24 mouse cellular contexts compared by ENCODE assay signal in genomic region chr16:44965428-44965827, GRCm38 (mm10). TPM values are rescaled to one million over a fixed set of nuclear protein-coding genes. Genes with fewer than 3 reads are reported as not detected.
DNase-seq lines count a peak whose midpoint lies in the region; ATAC-seq and TF ChIP-seq lines count a peak whose summit lies in the region.
"Had no signal": no experiment of that assay in that cellular context is flagged by ENCODE, and none has a peak within 500 bp of the region (broad histone marks: within the 10 kb centered on the region; RNA-seq: fewer than 3 reads in every experiment).

No protein-coding gene starts in this region.

- TF ChIP-seq CTCF in spleen, adult 2 months (IDR thresholded peaks at IDR 0.05; ENCODE audit: extremely low read depth, insufficient read depth, insufficient read length, insufficient replicate concordance) = no peak

- H3K4me1 ChIP-seq in heart, embryonic 11.5 days (ENCODE audit: control insufficient read depth, insufficient read depth, low read length) = no peaks in the 10 kb centered on the region
- H3K4me1 ChIP-seq in spleen, adult 2 months (ENCODE audit: control insufficient read depth, insufficient read depth, insufficient read length) = peaks cover 26% of the 10 kb centered on the region
- H3K4me1 ChIP-seq: embryonic facial prominence, embryonic 13.5 days; hindbrain, embryonic 13.5 days; midbrain, embryonic 15.5 days had no signal

- no peaks in the 10 kb centered on the region for H3K9me3 ChIP-seq in heart, embryonic 11.5 days (replicated peaks; ENCODE audit: control insufficient read depth, low read length)
- H3K9me3 ChIP-seq: embryonic facial prominence, embryonic 13.5 days; hindbrain, embryonic 13.5 days; midbrain, embryonic 15.5 days had no signal

- no peak overlapping the region for H3K4me3 ChIP-seq in heart, embryonic 11.5 days (ENCODE audit: low read depth, low read length)
- H3K4me3 ChIP-seq in spleen, adult 2 months (ENCODE audit: extremely low read depth, insufficient read depth, insufficient read length) = peak overlapping the region; percentile 4; the same call in 1 of the 2 replicates
- H3K4me3 ChIP-seq: embryonic facial prominence, embryonic 13.5 days; hindbrain, embryonic 13.5 days; midbrain, embryonic 15.5 days had no signal

- no peak for TF ChIP-seq POLR2A in spleen, adult 2 months (IDR thresholded peaks at IDR 0.05; ENCODE audit: low read depth, low read length)

- no peak overlapping the region for H3K4me2 ChIP-seq in heart, embryonic 11.5 days
- H3K4me2 ChIP-seq: embryonic facial prominence, embryonic 13.5 days; hindbrain, embryonic 13.5 days; midbrain, embryonic 15.5 days had no signal

- DNase-seq in heart, postnatal 4 days = no peak
- peak in 1 of 2 experiments; percentile 5 for DNase-seq in spleen, adult 2 months (ENCODE audit: low read depth in 1 of 2, low spot score in 2 of 2)
- no peak for DNase-seq in spleen, postnatal 4 days (ENCODE audit: low spot score in 2 of 2)
- DNase-seq in naive thymus-derived CD4-positive, alpha-beta T cell, adult 2 months (ENCODE audit: low read depth) = peak; percentile 76
- DNase-seq in kidney, adult 9 months = no peak
- no peak for DNase-seq in natural killer cell, adult 2 months (ENCODE audit: low spot score in 2 of 2)
- DNase-seq: adrenal gland, postnatal 25 days; cerebellum, adult 2 months; gastrocnemius, postnatal 25 days; layer of hippocampus, postnatal 36 days; right cerebral cortex, adult 18-20 months; spleen, adult 18-20 months had no signal

- WGBS in heart, embryonic 11.5 days (ENCODE audit: insufficient replicate concordance) = 82% methylated on average over 8 of the region's 8 CpGs
- WGBS in spleen, adult 2 months = 54% methylated on average over 8 of the region's 8 CpGs

- no peaks in the 10 kb centered on the region for H3K27me3 ChIP-seq in heart, embryonic 11.5 days (ENCODE audit: control insufficient read depth, insufficient read depth, low read length)
- H3K27me3 ChIP-seq in spleen, adult 2 months (ENCODE audit: control insufficient read depth, insufficient read depth, low read length) = no peaks in the 10 kb centered on the region
- H3K27me3 ChIP-seq: embryonic facial prominence, embryonic 13.5 days; hindbrain, embryonic 13.5 days; midbrain, embryonic 15.5 days had no signal

- ATAC-seq in heart, embryonic 11.5 days (replicated peaks; ENCODE audit: insufficient number of reproducible peaks, low FRiP score, low TSS enrichment) = no peak
- peak; percentile 53 for ATAC-seq in activated CD4-positive, CD25-positive, alpha-beta regulatory T cell, adult 4 months
- ATAC-seq: intestine, embryonic 16.5 days; midbrain, embryonic 15.5 days had no signal

- H3K36me3 ChIP-seq in heart, embryonic 11.5 days (ENCODE audit: control insufficient read depth, insufficient read depth, low read length) = no peaks in the 10 kb centered on the region
- H3K36me3 ChIP-seq in spleen, adult 2 months (ENCODE audit: control insufficient read depth, insufficient read depth, low read length) = no peaks in the 10 kb centered on the region
- H3K36me3 ChIP-seq: embryonic facial prominence, embryonic 13.5 days; hindbrain, embryonic 13.5 days; midbrain, embryonic 15.5 days had no signal

- H3K9ac ChIP-seq in heart, embryonic 11.5 days (ENCODE audit: low read depth, low read length) = no peak overlapping the region
- H3K9ac ChIP-seq: embryonic facial prominence, embryonic 13.5 days; hindbrain, embryonic 13.5 days; midbrain, embryonic 15.5 days had no signal

- peak overlapping the region; percentile 37 for H3K27ac ChIP-seq in heart, embryonic 11.5 days (ENCODE audit: low read depth, low read length)
- H3K27ac ChIP-seq in spleen, adult 2 months (ENCODE audit: insufficient read depth, low read length) = peak overlapping the region; percentile 65
- H3K27ac ChIP-seq: embryonic facial prominence, embryonic 13.5 days; hindbrain, embryonic 13.5 days; kidney, postnatal 0 days; midbrain, embryonic 15.5 days had no signal

RNA-seq across cellular contexts. Expression of gene Cd200r3, which starts 21.9 kb away (rescaled TPM):
- polyA plus RNA-seq in heart, embryonic 11.5 days (2014; fragmentation: Nextera tagmentation; extraction: Ambion mirVana) = 0.21 TPM in 1 of 2 replicates, not detected in the other
- under 1 TPM; 0.32 to 0.57 TPM for total RNA-seq in heart, postnatal 4 days (2021)
- polyA plus RNA-seq in spleen, adult 2 months (2012; rRNA removed) = 0.12 and 0.19 TPM in 2 replicates
- polyA plus RNA-seq in activated CD4-positive, CD25-positive, alpha-beta regulatory T cell, adult 4 months (2017; shearing (Covaris generic)) = 1 to 10 TPM in 1 of 2 experiments, under 1 TPM in 1; 0.57 to 1.1 TPM
- total RNA-seq: adrenal gland, postnatal 25 days; gastrocnemius, postnatal 25 days; layer of hippocampus, adult 18-20 months; layer of hippocampus, postnatal 36 days; left cerebral cortex, postnatal 36 days had no signal
- polyA plus RNA-seq: cerebellum, adult 2 months; cortical plate, adult 2 months; embryonic facial prominence, embryonic 13.5 days; frontal cortex, adult 2 months; hindbrain, embryonic 13.5 days; liver, adult 2 months; midbrain, embryonic 15.5 days had no signal
